8 mouse cellular contexts compared by ENCODE assay signal in the genomic region with DNA sequence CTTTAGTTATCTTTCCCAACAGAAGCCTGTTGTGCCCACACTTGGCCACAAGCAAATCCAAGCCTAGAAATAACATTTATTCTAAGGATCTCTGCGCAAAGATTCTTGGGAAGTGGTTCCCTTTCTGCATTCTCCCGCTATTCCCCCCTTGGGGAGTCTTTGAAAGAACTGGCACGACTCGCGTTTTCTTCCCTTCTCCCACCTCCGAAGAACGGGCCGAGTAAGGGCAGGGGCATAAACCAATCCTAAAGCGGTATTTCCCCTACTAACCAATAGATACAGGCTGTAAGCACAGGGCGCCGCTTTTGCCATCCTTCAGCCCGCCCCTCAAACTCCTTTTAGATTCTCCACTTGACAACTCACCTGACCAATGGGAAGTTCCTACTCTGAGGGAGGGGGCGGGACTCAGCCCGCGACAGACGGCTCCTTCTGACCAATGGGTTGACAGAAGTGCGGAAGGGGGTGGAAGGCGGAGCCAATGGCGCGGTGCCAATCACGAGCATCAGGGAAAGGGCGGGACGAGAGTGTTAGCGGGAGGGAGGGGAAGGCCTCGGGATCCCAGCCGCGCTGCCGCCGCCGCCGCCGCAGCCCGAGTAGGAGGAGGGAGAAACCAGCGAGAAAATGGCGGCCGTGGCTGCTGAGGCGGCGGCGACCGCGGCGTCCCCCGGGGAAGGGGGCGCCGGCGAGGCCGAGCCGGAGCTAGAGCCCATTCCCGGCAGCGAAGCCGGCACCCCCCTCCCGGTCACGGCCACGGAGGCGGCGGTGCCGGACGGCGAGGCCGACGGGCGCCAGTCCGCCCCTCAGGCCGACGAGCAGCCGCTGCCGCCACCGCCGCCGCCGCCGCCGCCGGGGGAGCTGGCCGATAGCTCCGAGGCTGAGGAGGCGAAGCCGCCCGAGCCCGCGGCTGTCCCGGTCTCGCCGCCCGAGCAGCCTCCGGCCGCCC. TPM values are rescaled to one million over a fixed set of nuclear protein-coding genes. Genes with fewer than 3 reads are reported as not detected.
DNase-seq lines count a peak whose midpoint lies in the region; ATAC-seq and TF ChIP-seq lines count a peak whose summit lies in the region.

A gene (plus strand): TSS at position 527 of the 943 bp plus-strand sequence.

- peak; percentile 73; the same call in 1 of the 2 replicates for TF ChIP-seq POLR2A in bone marrow, adult 2 months (IDR thresholded peaks at IDR 0.05; ENCODE audit: borderline replicate concordance, control insufficient read depth, low read depth, low read length)
- TF ChIP-seq POLR2A in limb, embryonic 14.5 days (IDR thresholded peaks at IDR 0.05; ENCODE audit: borderline replicate concordance, extremely low read depth, insufficient read depth, insufficient read length): 0 out of 2 replicates have a peak, but pooled peaks have one; percentile 45

- peak within 1 kb of the TSS; percentile 69 for H3K4me2 ChIP-seq in embryonic facial prominence, embryonic 15.5 days (replicated peaks)
- peak within 1 kb of the TSS; percentile 66 for H3K4me2 ChIP-seq in limb, embryonic 14.5 days (replicated peaks; ENCODE audit: low read depth, low read length, severe bottlenecking)
- H3K4me2 ChIP-seq in midbrain, postnatal 0 days (ENCODE audit: low read depth, low read length, poor library complexity, severe bottlenecking): peak within 1 kb of the TSS; percentile 61

- 3% methylated on average over 80 of the region's 87 CpGs for WGBS in bone marrow, adult 2 months
- under 1% methylated on average over 74 of the region's 87 CpGs for WGBS in embryonic facial prominence, embryonic 15.5 days
- WGBS in limb, embryonic 14.5 days: under 1% methylated on average over 32 of the region's 87 CpGs
- under 1% methylated on average over 45 of the region's 87 CpGs for WGBS in midbrain, postnatal 0 days

- TF ChIP-seq CTCF in bone marrow, adult 2 months (IDR thresholded peaks at IDR 0.05; ENCODE audit: control insufficient read depth, insufficient read depth, low read length): no peak
- no peak; the same call in 1 of the 2 replicates for TF ChIP-seq CTCF in midbrain, postnatal 0 days (IDR thresholded peaks at IDR 0.05)

- DNase-seq in 416B (ENCODE audit: low read depth): peak; percentile 100
- peak; percentile 99 for DNase-seq in heart, adult 8-10 months (ENCODE audit: low spot score)
- peak; percentile 99 for DNase-seq in kidney, adult 9 months
- DNase-seq in limb, embryonic 14.5 days (ENCODE audit: low spot score): peak; percentile 99
- DNase-seq in midbrain, postnatal 0 days (ENCODE audit: low spot score): peak; percentile 100
- DNase-seq in spleen, postnatal 14 days (ENCODE audit: low spot score in 2 of 2): peak; percentile 97 to 98

- peak within 1 kb of the TSS; percentile 91 for H3K27ac ChIP-seq in bone marrow, adult 2 months (ENCODE audit: control insufficient read depth, insufficient read depth, low read depth, low read length, poor library complexity)
- peak within 1 kb of the TSS; percentile 89 for H3K27ac ChIP-seq in embryonic facial prominence, embryonic 15.5 days (replicated peaks)
- H3K27ac ChIP-seq in limb, embryonic 14.5 days (replicated peaks; ENCODE audit: low read depth, low read length): peak within 1 kb of the TSS; percentile 90
- H3K27ac ChIP-seq in midbrain, postnatal 0 days (ENCODE audit: low read depth, low read length): peak within 1 kb of the TSS; percentile 94

- H3K9me3 ChIP-seq in embryonic facial prominence, embryonic 15.5 days (replicated peaks): no peaks in the 10 kb centered on the region
- H3K9me3 ChIP-seq in limb, embryonic 14.5 days (ENCODE audit: control insufficient read depth, low read length): no peaks in the 10 kb centered on the region
- no peaks in the 10 kb centered on the region for H3K9me3 ChIP-seq in midbrain, postnatal 0 days (ENCODE audit: low read length)

- peak; percentile 99 for ATAC-seq in embryonic facial prominence, embryonic 15.5 days (ENCODE audit: insufficient number of reproducible peaks, low FRiP score, low TSS enrichment, low read depth)
- ATAC-seq in limb, embryonic 14.5 days (ENCODE audit: low FRiP score, low read depth): peak; percentile 100
- peak; percentile 99 for ATAC-seq in midbrain, postnatal 0 days (ENCODE audit: low FRiP score)

- peak within 1 kb of the TSS; percentile 99 for H3K4me3 ChIP-seq in bone marrow, adult 2 months (replicated peaks; ENCODE audit: control insufficient read depth, low read depth, low read length)
- peak within 1 kb of the TSS; percentile 88 for H3K4me3 ChIP-seq in embryonic facial prominence, embryonic 15.5 days (replicated peaks)
- H3K4me3 ChIP-seq in limb, embryonic 14.5 days (replicated peaks; ENCODE audit: low read length): peak within 1 kb of the TSS; percentile 89
- H3K4me3 ChIP-seq in midbrain, postnatal 0 days (ENCODE audit: low read depth, low read length): peak within 1 kb of the TSS; percentile 89

- H3K4me1 ChIP-seq in bone marrow, adult 2 months (ENCODE audit: control insufficient read depth, insufficient read depth, low read length): no peaks in the 10 kb centered on the region; the same call in 1 of the 2 replicates
- H3K4me1 ChIP-seq in embryonic facial prominence, embryonic 15.5 days: peaks cover 10% of the 10 kb centered on the region
- peaks cover 10% of the 10 kb centered on the region for H3K4me1 ChIP-seq in limb, embryonic 14.5 days (ENCODE audit: control insufficient read depth, insufficient read depth, low read length)
- 0 out of 2 replicates have a peak, but pooled peaks cover 4% of the 10 kb centered on the region for H3K4me1 ChIP-seq in midbrain, postnatal 0 days (ENCODE audit: insufficient read depth, low read length)

- peak within 1 kb of the TSS; percentile 89 for H3K9ac ChIP-seq in embryonic facial prominence, embryonic 15.5 days
- H3K9ac ChIP-seq in limb, embryonic 14.5 days (ENCODE audit: low read depth, low read length, severe bottlenecking): peak within 1 kb of the TSS; percentile 98
- H3K9ac ChIP-seq in midbrain, postnatal 0 days (replicated peaks; ENCODE audit: low read length, poor library complexity, severe bottlenecking): peak within 1 kb of the TSS; percentile 98

- H3K36me3 ChIP-seq in embryonic facial prominence, embryonic 15.5 days: no peaks in the 10 kb centered on the region
- peaks cover 14% of the 10 kb centered on the region for H3K36me3 ChIP-seq in limb, embryonic 14.5 days (ENCODE audit: control insufficient read depth, insufficient read depth, low read length)
- no peaks in the 10 kb centered on the region for H3K36me3 ChIP-seq in midbrain, postnatal 0 days (ENCODE audit: insufficient read depth, low read length)

- H3K27me3 ChIP-seq in embryonic facial prominence, embryonic 15.5 days: no peaks in the 10 kb centered on the region
- H3K27me3 ChIP-seq in limb, embryonic 14.5 days (ENCODE audit: control insufficient read depth, insufficient read depth, low read length): no peaks in the 10 kb centered on the region
- H3K27me3 ChIP-seq in midbrain, postnatal 0 days (ENCODE audit: insufficient read depth, low read length): no peaks in the 10 kb centered on the region

RNA-seq across cellular contexts. Expression of the gene that starts here (rescaled TPM):
- 20.0 and 24.9 TPM in 2 replicates for polyA plus RNA-seq in bone marrow, adult 2 months (2011; ENCODE audit: insufficient read depth, insufficient read length, low replicate concordance, missing spikeins)
- 25.0 and 25.1 TPM in 2 replicates for polyA plus RNA-seq in embryonic facial prominence, embryonic 15.5 days (2015; fragmentation: Nextera tagmentation; extraction: Ambion mirVana)
- total RNA-seq in heart, adult 8-10 months (2022): 10 to 100 TPM; 13.8 to 18.4 (median 15.7) TPM
- polyA plus RNA-seq in limb, embryonic 14.5 days (2012; rRNA removed): 34.8 and 37.7 TPM in 2 replicates
- polyA plus RNA-seq in limb, embryonic 14.5 days (2014; fragmentation: Nextera tagmentation; extraction: Ambion mirVana): 29.4 and 34.9 TPM in 2 replicates
- total RNA-seq in midbrain, postnatal 0 days (2014; rRNA removed): 19.9 and 29.2 TPM in 2 replicates
- 16.9 and 18.8 TPM in 2 replicates for polyA plus RNA-seq in midbrain, postnatal 0 days (2015; fragmentation: Nextera tagmentation; extraction: Ambion mirVana)

Comparison
In these comparisons a context has a peak if more than half of its experiments do, and no peak if none do; other contexts are left out.
1. Peak in every context shown above with its lines: DNase-seq, ATAC-seq, H3K4me3 ChIP-seq and H3K27ac ChIP-seq.